Mouse (Mus musculus) brain, embryonic 18.5 days (tissue): ENCODE results near the gene Sec31b.

Experiments used
- DNase-seq: peaks from one replicate; pipeline ENCODE4 v3.0.0-alpha.2; 2012; ENCODE audit warnings: low read depth, low spot score

Sec31b gene

GRCm38 (mm10) chr19:44530018-44530417 lies 15.6 kb downstream of the Sec31b start:
- DNase-seq = no peak

- no peak for DNase-seq
Observed at GRCm38 (mm10) chr19:44525551-44526205, 20.0 kb downstream of the Sec31b start.

- no peak for DNase-seq
Observed at GRCm38 (mm10) chr19:44519152-44519551, 26.5 kb downstream of the Sec31b start.

- no peak for DNase-seq
Observed at GRCm38 (mm10) chr19:44517996-44518768, 27.5 kb downstream of the Sec31b start.

GRCm38 (mm10) chr19:44515769-44516168 lies 29.9 kb downstream of the Sec31b start:
- DNase-seq = no peak

- DNase-seq = peak; percentile 12
Observed at GRCm38 (mm10) chr19:44514521-44515451, 30.9 kb downstream of the Sec31b start.

- DNase-seq = no peak
Observed at GRCm38 (mm10) chr19:44513921-44514482, 31.7 kb downstream of the Sec31b start.

- DNase-seq = no peak
Observed at GRCm38 (mm10) chr19:44513054-44513833, 32.4 kb downstream of the Sec31b start.

GRCm38 (mm10) chr19:44512601-44513000 lies 33.1 kb downstream of the Sec31b start:
- DNase-seq = no peak

- DNase-seq = no peak
Observed at GRCm38 (mm10) chr19:44511451-44512231, 34.0 kb downstream of the Sec31b start.

- DNase-seq = no peak
Observed at GRCm38 (mm10) chr19:44510534-44511175, 35.0 kb downstream of the Sec31b start.

GRCm38 (mm10) chr19:44502741-44503140 lies 42.9 kb downstream of the Sec31b start:
- DNase-seq = no peak

GRCm38 (mm10) chr19:44501925-44502324 lies 43.7 kb downstream of the Sec31b start:
- DNase-seq = no peak

GRCm38 (mm10) chr19:44500240-44500639 lies 45.4 kb downstream of the Sec31b start:
- no peak for DNase-seq

- no peak for DNase-seq
Observed at GRCm38 (mm10) chr19:44498936-44499335, 46.7 kb downstream of the Sec31b start.

- DNase-seq = no peak
Observed at GRCm38 (mm10) chr19:44496941-44497340, 48.7 kb downstream of the Sec31b start.

- DNase-seq = no peak
Observed at GRCm38 (mm10) chr19:44496511-44496910, 49.2 kb downstream of the Sec31b start.

GRCm38 (mm10) chr19:44493128-44493527 lies 52.5 kb downstream of the Sec31b start, which contains the start of gene Wnt8b:
TSS of gene Wnt8b (plus strand) at chr19:44493472.
- no peak for DNase-seq

- no peak for DNase-seq
Observed at GRCm38 (mm10) chr19:44487266-44487665, 58.4 kb downstream of the Sec31b start.
